Comparison of ENCODE assay signal across 15 mouse cellular contexts in genomic region chr15:86585716-86586115, GRCm38 (mm10).
A peak's percentile ranks its signal among the peaks of the same experiment; 100 is the strongest.
DNase-seq lines count a peak whose midpoint lies in the region; TF ChIP-seq lines count a peak whose summit lies in the region.
"Had no signal": no experiment of that assay in that cellular context is flagged by ENCODE, and none has a peak within 500 bp of the region (broad histone marks: within the 10 kb centered on the region; RNA-seq: fewer than 3 reads in every experiment).

No protein-coding gene starts in this region.

- peak; percentile 59 for TF ChIP-seq CTCF in layer of hippocampus, adult 2 months (conservative IDR thresholded peaks at IDR 0.05)

- H3K4me3 ChIP-seq in layer of hippocampus, adult 2 months, result no peak overlapping the region
- H3K4me3 ChIP-seq: forebrain, embryonic 12.5 days; limb, embryonic 12.5 days; neural tube, embryonic 12.5 days; stomach, embryonic 15.5 days had no signal

- no peak overlapping the region for H3K27ac ChIP-seq in layer of hippocampus, adult 2 months
- H3K27ac ChIP-seq: forebrain, embryonic 12.5 days; limb, embryonic 12.5 days; neural tube, embryonic 12.5 days; stomach, embryonic 15.5 days had no signal

- no peak for DNase-seq in layer of hippocampus, adult 2 months (ENCODE audit: low spot score in 2 of 2)
- no peak for DNase-seq in layer of hippocampus, adult 18-20 months (ENCODE audit: low spot score in 2 of 2)
- DNase-seq in thymus, postnatal 14 days, result peak; percentile 22
- DNase-seq in thymus, postnatal 0 days (ENCODE audit: low spot score), result no peak
- peak; percentile 31 for DNase-seq in WW6 (ENCODE audit: low read depth, low spot score)
- no peak for DNase-seq in ovary, postnatal 36 days (ENCODE audit: low spot score)
- no peak for DNase-seq in ovary, postnatal 14 days (ENCODE audit: low spot score)
- DNase-seq: cerebellum, adult 11 months; cerebellum, postnatal 36 days; heart, postnatal 14 days; midbrain, embryonic 14.5 days had no signal

Comparison
In these comparisons a context has a peak if more than half of its experiments do, and no peak if none do; other contexts are left out.
1. DNase-seq: peak in thymus, postnatal 14 days (single experiment) and WW6 (single experiment); none in layer of hippocampus, adult 2 months (0 of 2), layer of hippocampus, adult 18-20 months (0 of 2), thymus, postnatal 0 days (single experiment), ovary, postnatal 36 days (single experiment) and ovary, postnatal 14 days (single experiment).